Mouse (Mus musculus): ENCODE results near the gene Lins1. TPM values are rescaled to one million over a fixed set of nuclear protein-coding genes. Genes with fewer than 3 reads are reported as not detected.

The Lins1 gene
- polyA plus RNA-seq, 1 experiment from 2014 or later, result 4.5 TPM

DNA sequence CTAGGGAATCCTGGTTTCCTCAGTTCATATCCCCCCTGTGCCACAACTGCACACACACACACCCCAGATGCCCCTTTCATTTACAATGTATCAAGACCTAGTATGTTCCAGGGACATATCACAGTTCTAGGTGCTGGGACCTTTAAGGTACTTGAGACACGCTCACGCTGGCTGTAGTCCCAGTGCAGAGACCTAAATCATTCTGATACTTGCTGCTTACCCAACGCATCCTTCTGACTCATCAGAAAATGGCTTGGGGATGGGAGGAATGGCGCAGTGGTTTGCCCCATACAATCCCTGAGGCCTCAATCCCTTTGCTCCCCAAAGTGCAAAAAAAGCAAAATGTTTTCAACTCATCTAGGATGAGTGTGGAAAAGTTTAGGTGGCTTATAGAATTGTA is 44.8 kb downstream of the Lins1 start:
- ATAC-seq, result no peak
- Histone ChIP-seq H3K27me3 (replicated peaks; ENCODE audit: control insufficient read depth, insufficient read depth, low read length) (no peaks in the 10 kb centered on the region), H3K4me1 (replicated peaks; ENCODE audit: control insufficient read depth, insufficient read depth, low read length) (no peaks in the 10 kb centered on the region), H3K4me2 (replicated peaks; ENCODE audit: low read depth) (no peak overlapping the region), H3K27ac (ENCODE audit: low read depth, low read length) (no peak overlapping the region), H3K4me3 (ENCODE audit: low read depth, low read length) (no peak overlapping the region), H3K9ac (ENCODE audit: low read depth, low read length) (no peak overlapping the region), H3K9me3 (ENCODE audit: control insufficient read depth) (no peaks in the 10 kb centered on the region), H3K36me3 (ENCODE audit: control insufficient read depth, insufficient read depth) (no peaks in the 10 kb centered on the region)
- no peak for TF ChIP-seq CTCF (IDR thresholded peaks at IDR 0.05; ENCODE audit: low read depth)
- 92% methylated on average over 4 of the region's 4 CpGs for WGBS

DNA sequence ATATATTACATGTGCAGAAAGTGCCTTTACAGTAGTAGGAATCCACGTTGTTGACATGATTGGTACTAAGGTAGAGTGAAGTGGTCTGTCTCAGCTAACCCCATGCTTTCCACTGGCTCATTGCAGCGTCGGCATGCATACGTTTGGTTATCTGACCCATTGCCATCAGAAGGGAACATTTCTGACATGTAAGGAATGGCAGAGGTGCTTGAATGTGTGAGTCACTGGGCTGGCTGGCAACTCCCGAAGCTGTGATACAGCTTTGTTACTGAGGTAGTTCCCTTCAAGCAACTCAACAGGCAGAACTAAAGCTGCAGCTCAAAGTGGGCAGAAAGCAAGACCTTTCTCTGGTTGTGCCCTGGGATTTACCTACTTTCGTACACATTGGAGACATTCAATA is 45.3 kb downstream of the Lins1 start:
- TF ChIP-seq CTCF (IDR thresholded peaks at IDR 0.05; ENCODE audit: low read depth), result no peak
- Histone ChIP-seq H3K4me3 (ENCODE audit: low read depth, low read length) (no peak overlapping the region), H3K27me3 (replicated peaks; ENCODE audit: control insufficient read depth, insufficient read depth, low read length) (no peaks in the 10 kb centered on the region), H3K9ac (ENCODE audit: low read depth, low read length) (no peak overlapping the region), H3K27ac (ENCODE audit: low read depth, low read length) (no peak overlapping the region), H3K4me1 (replicated peaks; ENCODE audit: control insufficient read depth, insufficient read depth, low read length) (no peaks in the 10 kb centered on the region), H3K36me3 (ENCODE audit: control insufficient read depth, insufficient read depth) (no peaks in the 10 kb centered on the region), H3K4me2 (replicated peaks; ENCODE audit: low read depth) (no peak overlapping the region), H3K9me3 (ENCODE audit: control insufficient read depth) (no peaks in the 10 kb centered on the region)
- WGBS, result 86% methylated on average over 6 of the region's 6 CpGs
- no peak for ATAC-seq

DNA sequence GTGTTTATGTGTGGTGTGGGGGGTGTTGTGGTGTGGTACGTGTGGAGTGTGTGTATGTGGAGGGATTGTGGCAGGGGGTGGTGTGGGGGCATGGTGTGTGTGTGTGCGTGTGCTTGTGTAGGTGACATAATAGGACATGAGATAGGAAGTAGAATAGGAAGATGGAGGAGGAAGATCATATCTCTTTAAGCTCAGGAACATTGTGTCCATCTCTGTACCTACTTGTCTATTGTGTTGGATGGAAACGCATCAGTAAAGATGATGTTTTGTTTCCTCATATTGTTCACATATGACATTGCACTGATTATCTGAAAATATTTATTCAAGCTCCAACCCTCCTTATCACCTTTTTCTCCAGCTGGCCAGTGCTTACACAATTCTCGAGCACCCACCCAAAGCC is 47.7 kb downstream of the Lins1 start:
- Histone ChIP-seq H3K4me1 (replicated peaks; ENCODE audit: control insufficient read depth, insufficient read depth, low read length) (no peaks in the 10 kb centered on the region), H3K27ac (ENCODE audit: low read depth, low read length) (no peak overlapping the region), H3K4me3 (ENCODE audit: low read depth, low read length) (no peak overlapping the region), H3K4me2 (replicated peaks; ENCODE audit: low read depth) (no peak overlapping the region), H3K9me3 (ENCODE audit: control insufficient read depth) (no peaks in the 10 kb centered on the region), H3K9ac (ENCODE audit: low read depth, low read length) (no peak overlapping the region), H3K36me3 (ENCODE audit: control insufficient read depth, insufficient read depth) (no peaks in the 10 kb centered on the region), H3K27me3 (replicated peaks; ENCODE audit: control insufficient read depth, insufficient read depth, low read length) (no peaks in the 10 kb centered on the region)
- ATAC-seq, result no peak
- WGBS, result 82% methylated on average over 4 of the region's 4 CpGs
- TF ChIP-seq CTCF (IDR thresholded peaks at IDR 0.05; ENCODE audit: low read depth), result no peak

DNA sequence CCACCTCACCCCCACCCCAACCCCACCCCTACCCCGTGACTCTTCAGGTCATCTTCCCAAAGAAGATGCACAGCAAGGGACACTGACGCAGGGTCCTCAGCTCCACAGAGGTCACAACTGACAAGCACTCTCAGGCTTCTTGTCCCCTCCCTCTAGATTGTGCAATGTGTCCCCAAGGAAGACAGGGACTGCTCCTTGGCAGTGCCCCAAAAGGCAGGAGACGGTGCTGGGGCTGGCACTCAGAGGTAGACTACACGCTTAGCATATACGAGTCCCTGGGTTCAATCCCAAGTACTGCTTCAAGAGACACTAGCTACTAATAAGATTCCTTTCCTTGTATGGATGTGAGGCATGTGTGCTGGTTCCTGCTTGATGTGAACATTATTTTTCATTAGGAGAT is 51.3 kb downstream of the Lins1 start:
- WGBS, result 72% methylated on average over 5 of the region's 5 CpGs
- no peak overlapping the region for H3K9ac ChIP-seq (ENCODE audit: low read depth, low read length)
- H3K9me3 ChIP-seq (ENCODE audit: control insufficient read depth), result no peaks in the 10 kb centered on the region
- H3K4me3 ChIP-seq (ENCODE audit: low read depth, low read length), result no peak overlapping the region
- H3K36me3 ChIP-seq (ENCODE audit: control insufficient read depth, insufficient read depth), result no peaks in the 10 kb centered on the region
- H3K27ac ChIP-seq (ENCODE audit: low read depth, low read length), result no peak overlapping the region
- no peaks in the 10 kb centered on the region for H3K4me1 ChIP-seq (replicated peaks; ENCODE audit: control insufficient read depth, insufficient read depth, low read length)
- no peak for ATAC-seq
- no peak for TF ChIP-seq CTCF (IDR thresholded peaks at IDR 0.05; ENCODE audit: low read depth)
- no peak overlapping the region for H3K4me2 ChIP-seq (replicated peaks; ENCODE audit: low read depth)
- H3K27me3 ChIP-seq (replicated peaks; ENCODE audit: control insufficient read depth, insufficient read depth, low read length), result no peaks in the 10 kb centered on the region

DNA sequence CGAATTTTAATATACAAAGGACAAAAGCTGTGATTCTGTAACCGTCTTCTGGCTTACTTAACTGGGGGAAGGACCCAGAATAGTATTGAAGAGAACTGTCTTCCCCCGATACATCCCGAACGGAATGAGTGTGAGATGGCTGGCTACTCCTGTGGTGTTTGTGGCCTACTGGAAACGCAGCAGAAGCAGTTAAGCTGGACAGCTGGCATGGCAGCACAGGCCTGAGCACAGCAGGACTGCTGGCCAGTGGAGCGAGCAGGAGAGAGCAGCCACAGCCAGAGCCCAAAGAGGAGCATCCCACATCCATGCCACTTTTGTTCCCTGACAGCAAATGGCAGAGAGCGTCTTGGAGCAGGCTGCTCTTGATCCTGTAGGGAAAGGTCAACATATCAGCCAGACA is 51.7 kb downstream of the Lins1 start:
- no peaks in the 10 kb centered on the region for H3K36me3 ChIP-seq (ENCODE audit: control insufficient read depth, insufficient read depth)
- 81% methylated on average over 8 of the region's 8 CpGs for WGBS
- H3K4me3 ChIP-seq (ENCODE audit: low read depth, low read length), result no peak overlapping the region
- H3K4me1 ChIP-seq (replicated peaks; ENCODE audit: control insufficient read depth, insufficient read depth, low read length), result no peaks in the 10 kb centered on the region
- no peak for TF ChIP-seq CTCF (IDR thresholded peaks at IDR 0.05; ENCODE audit: low read depth)
- H3K4me2 ChIP-seq (replicated peaks; ENCODE audit: low read depth), result no peak overlapping the region
- ATAC-seq, result no peak
- H3K9me3 ChIP-seq (ENCODE audit: control insufficient read depth), result no peaks in the 10 kb centered on the region
- no peak overlapping the region for H3K27ac ChIP-seq (ENCODE audit: low read depth, low read length)
- no peaks in the 10 kb centered on the region for H3K27me3 ChIP-seq (replicated peaks; ENCODE audit: control insufficient read depth, insufficient read depth, low read length)
- H3K9ac ChIP-seq (ENCODE audit: low read depth, low read length), result no peak overlapping the region

DNA sequence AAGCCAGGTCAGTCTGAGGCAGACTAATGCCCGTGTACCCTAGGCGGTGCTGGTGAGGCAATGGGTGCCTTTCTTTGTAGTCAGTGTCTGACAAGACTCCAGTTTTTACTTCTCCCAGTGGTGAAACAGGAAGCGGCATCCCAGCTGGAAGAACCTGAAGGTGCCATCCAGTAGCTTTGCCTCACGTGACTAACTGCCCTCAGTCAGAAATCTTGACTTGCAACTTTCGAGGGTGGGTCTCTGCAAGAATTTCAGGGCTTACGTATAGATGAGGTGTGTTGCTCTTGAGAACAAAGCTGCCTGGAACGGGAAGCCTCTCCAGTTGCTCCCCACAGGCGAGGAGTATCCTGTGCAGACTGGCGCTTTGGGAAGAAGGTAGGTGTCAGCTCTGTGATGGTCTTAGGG is 53.7 kb downstream of the Lins1 start, which contains the start of gene Cers3:
Cers3 (plus strand) TSS at position 128 of the 405 bp plus-strand sequence.
- Histone ChIP-seq H3K9me3 (ENCODE audit: control insufficient read depth) (no peaks in the 10 kb centered on the region), H3K27ac (ENCODE audit: low read depth, low read length) (no peak within 1 kb of the TSS), H3K9ac (ENCODE audit: low read depth, low read length) (no peak within 1 kb of the TSS), H3K36me3 (ENCODE audit: control insufficient read depth, insufficient read depth) (no peaks in the 10 kb centered on the region), H3K4me2 (replicated peaks; ENCODE audit: low read depth) (peak within 1 kb of the TSS; percentile 30), H3K27me3 (replicated peaks; ENCODE audit: control insufficient read depth, insufficient read depth, low read length) (no peaks in the 10 kb centered on the region), H3K4me1 (replicated peaks; ENCODE audit: control insufficient read depth, insufficient read depth, low read length) (no peaks in the 10 kb centered on the region), H3K4me3 (ENCODE audit: low read depth, low read length) (no peak within 1 kb of the TSS)
- WGBS, result 46% methylated on average over 9 of the region's 9 CpGs
- peak; percentile 33 for TF ChIP-seq CTCF (IDR thresholded peaks at IDR 0.05; ENCODE audit: low read depth)
- ATAC-seq, result no peak

DNA sequence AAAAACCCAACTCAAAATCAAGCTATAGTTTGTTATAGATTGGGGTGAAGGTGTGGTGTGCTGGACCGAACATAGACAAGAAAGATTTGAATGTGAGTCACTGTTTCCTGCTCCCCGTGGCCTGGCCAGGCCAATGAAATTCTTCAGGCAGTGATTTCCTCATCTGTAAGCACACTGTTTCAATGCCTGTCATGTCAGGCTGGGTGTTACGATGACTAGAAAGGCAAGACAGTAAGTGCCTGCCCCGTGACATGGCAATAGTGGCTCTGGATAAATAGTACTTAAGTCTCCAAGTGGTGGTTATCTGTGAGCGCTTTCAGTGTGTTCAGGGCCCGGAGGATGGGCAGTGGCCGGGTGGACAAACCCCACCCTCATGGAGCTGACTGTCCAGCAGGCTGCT is 57.3 kb downstream of the Lins1 start:
- H3K4me3 ChIP-seq (ENCODE audit: low read depth, low read length), result no peak overlapping the region
- no peak overlapping the region for H3K4me2 ChIP-seq (replicated peaks; ENCODE audit: low read depth)
- no peaks in the 10 kb centered on the region for H3K36me3 ChIP-seq (ENCODE audit: control insufficient read depth, insufficient read depth)
- ATAC-seq, result 0 out of 2 replicates have a peak, but pooled peaks have one; percentile 41
- no peak overlapping the region for H3K9ac ChIP-seq (ENCODE audit: low read depth, low read length)
- no peaks in the 10 kb centered on the region for H3K27me3 ChIP-seq (replicated peaks; ENCODE audit: control insufficient read depth, insufficient read depth, low read length)
- TF ChIP-seq CTCF (IDR thresholded peaks at IDR 0.05; ENCODE audit: low read depth), result no peak
- H3K27ac ChIP-seq (ENCODE audit: low read depth, low read length), result no peak overlapping the region
- WGBS, result 61% methylated on average over 7 of the region's 7 CpGs
- no peaks in the 10 kb centered on the region for H3K9me3 ChIP-seq (ENCODE audit: control insufficient read depth)
- 0 out of 2 replicates have a peak, but pooled peaks cover 3% of the 10 kb centered on the region for H3K4me1 ChIP-seq (replicated peaks; ENCODE audit: control insufficient read depth, insufficient read depth, low read length)
